Mouse (Mus musculus): ENCODE results near the gene Spred3. TPM values are rescaled to one million over a fixed set of nuclear protein-coding genes. Genes with fewer than 3 reads are reported as not detected.
"Not testable (repeated sequence)": the region's sequence is repeated elsewhere in the genome, so short reads cannot be mapped to it uniquely, and the experiment has no call there.

Gene Spred3
- 3.4 and 4.6 TPM in 2 replicates for polyA plus RNA-seq (2015; fragmentation: Nextera tagmentation; extraction: Ambion mirVana)

- peak; percentile 72 for ATAC-seq (ENCODE audit: low FRiP score, low TSS enrichment)
- peaks cover 22% of the 10 kb centered on the region for H3K27me3 ChIP-seq (ENCODE audit: insufficient read depth, low read length)
- WGBS, result under 1% methylated on average over 30 of the region's 30 CpGs
- no peaks in the 10 kb centered on the region for H3K9me3 ChIP-seq (ENCODE audit: low read length)
- H3K9ac ChIP-seq (replicated peaks; ENCODE audit: low read length), result peak within 1 kb of the TSS; percentile 71
- peaks cover 27% of the 10 kb centered on the region for H3K4me1 ChIP-seq (ENCODE audit: insufficient read depth, low read length)
- peak within 1 kb of the TSS; percentile 70 for H3K4me3 ChIP-seq (ENCODE audit: low read length)
- peaks cover 20% of the 10 kb centered on the region for H3K36me3 ChIP-seq (ENCODE audit: insufficient read depth, low read length)
- H3K4me2 ChIP-seq (replicated peaks; ENCODE audit: low read depth, low read length), result peak within 1 kb of the TSS; percentile 62
- peak within 1 kb of the TSS; percentile 87 for H3K27ac ChIP-seq (ENCODE audit: low read length)
These were observed at the start of gene Spred3, which contains the start of gene Ggn for GRCm38 (mm10) chr7:29170066-29170754. Spred3 (minus strand) TSS chr7:29170411. Ggn (plus strand) TSS chr7:29170210.

DNA sequence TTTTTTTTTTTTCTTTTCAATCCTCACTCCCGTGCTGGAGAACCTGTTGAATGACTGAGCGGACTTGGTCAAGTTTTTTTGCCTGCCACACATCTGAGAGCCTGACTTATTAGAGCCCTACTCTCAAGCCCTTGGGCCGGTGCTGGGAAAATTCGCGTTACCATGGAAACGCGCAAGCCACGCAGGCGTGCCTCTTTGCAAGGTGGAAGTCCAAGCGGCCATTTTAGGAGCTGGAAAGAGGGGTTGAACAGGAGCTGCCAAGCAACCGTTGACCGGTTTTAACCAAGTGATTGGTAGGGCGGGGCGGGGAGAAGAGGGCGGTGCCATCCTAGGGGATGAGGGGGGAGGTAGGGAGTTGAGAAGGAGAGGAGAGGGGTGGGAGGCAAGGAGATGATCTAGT lies 44.6 kb upstream of the Spred3 start:
- 0 out of 2 replicates have a peak, but pooled peaks cover 6% of the 10 kb centered on the region for H3K36me3 ChIP-seq (ENCODE audit: insufficient read depth, low read length)
- H3K4me3 ChIP-seq (ENCODE audit: low read length), result no peak overlapping the region
- no peak overlapping the region for H3K27ac ChIP-seq (ENCODE audit: low read length)
- H3K9ac ChIP-seq (replicated peaks; ENCODE audit: low read length), result no peak overlapping the region
- H3K4me1 ChIP-seq (ENCODE audit: insufficient read depth, low read length), result peaks cover 14% of the 10 kb centered on the region; the same call in 1 of the 2 replicates
- H3K9me3 ChIP-seq (ENCODE audit: low read length), result peaks cover 34% of the 10 kb centered on the region
- ATAC-seq (ENCODE audit: low FRiP score, low TSS enrichment), result no peak
- no peak overlapping the region for H3K4me2 ChIP-seq (replicated peaks; ENCODE audit: low read depth, low read length)
- no peaks in the 10 kb centered on the region for H3K27me3 ChIP-seq (ENCODE audit: insufficient read depth, low read length)
- WGBS, result 49% methylated on average over 15 of the region's 15 CpGs

DNA sequence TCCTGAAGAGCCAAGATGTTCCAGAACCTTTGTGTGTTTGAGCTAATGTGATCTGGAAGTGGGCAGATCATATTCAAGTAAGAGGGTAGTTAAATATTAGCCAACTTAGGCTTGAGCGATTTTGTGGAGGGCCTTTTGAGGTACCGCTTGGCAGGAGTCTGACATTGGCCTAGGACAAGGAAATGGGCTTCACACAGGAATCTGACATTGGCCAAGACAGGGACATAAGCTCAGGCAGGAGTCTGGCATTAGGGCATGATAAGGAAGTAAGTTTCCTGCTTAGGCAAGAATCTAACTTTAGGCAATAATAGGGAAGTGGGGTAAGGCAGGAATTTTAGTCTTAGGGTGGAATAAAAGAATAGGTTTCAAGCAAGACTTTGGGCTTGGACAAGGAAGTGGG lies 44.0 kb upstream of the Spred3 start:
- no peak overlapping the region for H3K9ac ChIP-seq (replicated peaks; ENCODE audit: low read length)
- no peak for ATAC-seq (ENCODE audit: low FRiP score, low TSS enrichment)
- H3K4me1 ChIP-seq (ENCODE audit: insufficient read depth, low read length), result peaks cover 14% of the 10 kb centered on the region; the same call in 1 of the 2 replicates
- 0 out of 2 replicates have a peak, but pooled peaks cover 4% of the 10 kb centered on the region for H3K36me3 ChIP-seq (ENCODE audit: insufficient read depth, low read length)
- H3K27me3 ChIP-seq (ENCODE audit: insufficient read depth, low read length), result no peaks in the 10 kb centered on the region
- H3K9me3 ChIP-seq (ENCODE audit: low read length), result peaks cover 28% of the 10 kb centered on the region
- H3K27ac ChIP-seq (ENCODE audit: low read length), result no peak overlapping the region
- H3K4me3 ChIP-seq (ENCODE audit: low read length), result no peak overlapping the region
- 54% methylated on average over 2 of the region's 2 CpGs for WGBS
- peak overlapping the region; percentile 36; the same call in 1 of the 2 replicates for H3K4me2 ChIP-seq (replicated peaks; ENCODE audit: low read depth, low read length)

GRCm38 (mm10) chr7:29213675-29214082 lies 43.5 kb upstream of the Spred3 start, which contains the start of gene Catsperg1:
Catsperg1 (minus strand) TSS chr7:29214035.
- H3K27me3 ChIP-seq (ENCODE audit: insufficient read depth, low read length), result no peaks in the 10 kb centered on the region
- H3K4me2 ChIP-seq (replicated peaks; ENCODE audit: low read depth, low read length), result peak within 1 kb of the TSS; percentile 36
- H3K36me3 ChIP-seq (ENCODE audit: insufficient read depth, low read length), result 0 out of 2 replicates have a peak, but pooled peaks cover 4% of the 10 kb centered on the region
- peaks cover 23% of the 10 kb centered on the region for H3K9me3 ChIP-seq (ENCODE audit: low read length)
- peak; percentile 71 for ATAC-seq (ENCODE audit: low FRiP score, low TSS enrichment)
- no peak within 1 kb of the TSS for H3K27ac ChIP-seq (ENCODE audit: low read length)
- peaks cover 14% of the 10 kb centered on the region; the same call in 1 of the 2 replicates for H3K4me1 ChIP-seq (ENCODE audit: insufficient read depth, low read length)
- H3K9ac ChIP-seq (replicated peaks; ENCODE audit: low read length), result no peak within 1 kb of the TSS
- 2% methylated on average over 20 of the region's 20 CpGs for WGBS
- H3K4me3 ChIP-seq (ENCODE audit: low read length), result peak within 1 kb of the TSS; percentile 11; the same call in 1 of the 2 replicates

DNA sequence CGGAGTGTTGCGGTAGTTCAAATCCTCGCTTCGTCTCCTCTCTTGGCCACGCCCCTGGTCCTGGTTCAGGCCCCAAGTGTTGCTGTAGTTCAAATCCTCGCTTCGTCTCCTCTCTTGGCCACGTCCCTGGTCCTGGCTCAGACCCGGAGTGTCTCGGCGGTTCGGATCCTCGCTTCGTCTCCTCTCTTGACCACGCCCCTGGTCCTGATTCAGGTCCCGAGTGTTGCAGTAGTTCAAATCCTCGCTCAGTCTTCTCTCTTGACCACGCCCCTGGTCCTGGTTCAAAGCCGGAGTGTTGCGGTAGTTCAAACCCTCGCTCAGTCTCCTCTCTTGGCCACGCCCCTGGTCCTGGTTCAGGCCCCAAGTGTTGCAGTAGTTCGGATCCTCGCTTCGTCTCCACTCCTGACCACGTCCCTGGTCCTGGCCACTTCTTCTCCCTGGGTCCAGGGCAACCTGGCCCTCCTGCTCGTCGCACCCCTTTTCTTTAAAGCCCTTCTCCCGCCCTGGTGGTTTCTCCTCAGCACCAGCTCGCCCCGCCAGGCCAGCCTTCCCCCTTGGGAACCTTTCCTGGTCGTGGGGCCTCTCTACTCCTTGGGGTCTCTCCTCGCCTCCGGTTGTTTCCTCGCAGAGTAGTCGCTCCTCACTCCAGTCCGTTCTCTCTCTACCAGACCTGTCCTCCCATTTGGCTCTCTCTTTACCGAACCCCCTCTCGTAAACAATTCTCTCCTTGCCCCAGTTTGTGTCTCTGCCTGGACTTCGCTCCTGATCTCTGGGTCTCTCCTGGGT lies 42.8 kb upstream of the Spred3 start:
- 13% methylated on average over 40 of the region's 40 CpGs for WGBS
- Histone ChIP-seq H3K9me3 (ENCODE audit: low read length) (peaks cover 23% of the 10 kb centered on the region), H3K4me3 (ENCODE audit: low read length) (peak overlapping the region; percentile 11; the same call in 1 of the 2 replicates), H3K4me2 (replicated peaks; ENCODE audit: low read depth, low read length) (peak overlapping the region; percentile 36), H3K4me1 (ENCODE audit: insufficient read depth, low read length) (peaks cover 14% of the 10 kb centered on the region; the same call in 1 of the 2 replicates)
- not testable (repeated sequence) for H3K27me3 ChIP-seq (ENCODE audit: insufficient read depth, low read length); H3K27ac ChIP-seq (ENCODE audit: low read length); H3K36me3 ChIP-seq (ENCODE audit: insufficient read depth, low read length); H3K9ac ChIP-seq (replicated peaks; ENCODE audit: low read length)
- ATAC-seq (ENCODE audit: low FRiP score, low TSS enrichment), result peak; percentile 5; the same call in 1 of the 2 replicates

- Histone ChIP-seq H3K36me3 (ENCODE audit: insufficient read depth, low read length) (no peaks in the 10 kb centered on the region), H3K9ac (replicated peaks; ENCODE audit: low read length) (peak overlapping the region; percentile 60; the same call in 1 of the 2 replicates), H3K4me2 (replicated peaks; ENCODE audit: low read depth, low read length) (peak overlapping the region; percentile 62), H3K27me3 (ENCODE audit: insufficient read depth, low read length) (no peaks in the 10 kb centered on the region), H3K4me3 (ENCODE audit: low read length) (peak overlapping the region; percentile 51), H3K4me1 (ENCODE audit: insufficient read depth, low read length) (peaks cover 14% of the 10 kb centered on the region; the same call in 1 of the 2 replicates), H3K9me3 (ENCODE audit: low read length) (peaks cover 19% of the 10 kb centered on the region), H3K27ac (ENCODE audit: low read length) (peak overlapping the region; percentile 90; the same call in 1 of the 2 replicates)
- ATAC-seq (ENCODE audit: low FRiP score, low TSS enrichment), result no peak
- WGBS, result 18% methylated on average over 26 of the region's 26 CpGs
These were observed 42.1 kb upstream of the Spred3 start for GRCm38 (mm10) chr7:29212199-29212765.

GRCm38 (mm10) chr7:29211415-29212198 lies 41.4 kb upstream of the Spred3 start:
- Histone ChIP-seq H3K27ac (ENCODE audit: low read length) (peak overlapping the region; percentile 90), H3K27me3 (ENCODE audit: insufficient read depth, low read length) (no peaks in the 10 kb centered on the region), H3K36me3 (ENCODE audit: insufficient read depth, low read length) (no peaks in the 10 kb centered on the region), H3K9me3 (ENCODE audit: low read length) (peaks cover 15% of the 10 kb centered on the region), H3K4me3 (ENCODE audit: low read length) (peak overlapping the region; percentile 51), H3K4me1 (ENCODE audit: insufficient read depth, low read length) (peaks cover 14% of the 10 kb centered on the region; the same call in 1 of the 2 replicates), H3K4me2 (replicated peaks; ENCODE audit: low read depth, low read length) (peak overlapping the region; percentile 62), H3K9ac (replicated peaks; ENCODE audit: low read length) (peak overlapping the region; percentile 60)
- WGBS, result 5% methylated on average over 34 of the region's 34 CpGs
- peak; percentile 77 for ATAC-seq (ENCODE audit: low FRiP score, low TSS enrichment)

- not testable (repeated sequence) for H3K27me3 ChIP-seq (ENCODE audit: insufficient read depth, low read length); H3K9me3 ChIP-seq (ENCODE audit: low read length); H3K36me3 ChIP-seq (ENCODE audit: insufficient read depth, low read length)
- Histone ChIP-seq H3K4me3 (ENCODE audit: low read length) (peak overlapping the region; percentile 51), H3K27ac (ENCODE audit: low read length) (peak overlapping the region; percentile 90), H3K4me1 (ENCODE audit: insufficient read depth, low read length) (peaks cover 14% of the 10 kb centered on the region; the same call in 1 of the 2 replicates), H3K9ac (replicated peaks; ENCODE audit: low read length) (0 out of 2 replicates have a peak overlapping the region, but pooled peaks have one; percentile 60), H3K4me2 (replicated peaks; ENCODE audit: low read depth, low read length) (peak overlapping the region; percentile 62)
- peak; percentile 32; the same call in 1 of the 2 replicates for ATAC-seq (ENCODE audit: low FRiP score, low TSS enrichment)
- 23% methylated on average over 13 of the region's 15 CpGs for WGBS
These were observed 40.8 kb upstream of the Spred3 start for GRCm38 (mm10) chr7:29211013-29211412.

- Histone ChIP-seq H3K36me3 (ENCODE audit: insufficient read depth, low read length) (no peaks in the 10 kb centered on the region), H3K4me3 (ENCODE audit: low read length) (no peak overlapping the region), H3K9ac (replicated peaks; ENCODE audit: low read length) (no peak overlapping the region), H3K4me1 (ENCODE audit: insufficient read depth, low read length) (no peaks in the 10 kb centered on the region), H3K4me2 (replicated peaks; ENCODE audit: low read depth, low read length) (no peak overlapping the region), H3K27ac (ENCODE audit: low read length) (no peak overlapping the region), H3K27me3 (ENCODE audit: insufficient read depth, low read length) (no peaks in the 10 kb centered on the region), H3K9me3 (ENCODE audit: low read length) (no peaks in the 10 kb centered on the region)
- no peak for ATAC-seq (ENCODE audit: low FRiP score, low TSS enrichment)
- 85% methylated on average over 6 of the region's 6 CpGs for WGBS
These were observed 32.4 kb upstream of the Spred3 start for GRCm38 (mm10) chr7:29202577-29202976.

Measured in kidney, embryonic 16.5 days (tissue).